Mouse (Mus musculus) lung, adult 2 months (tissue): ENCODE data around the gene Spon1.

Experiments
- CTCF ChIP-seq: fragments of 200-500 bp; IDR thresholded peaks from 2 replicates; pipeline ENCODE4 v1.5.1; 2011; ENCODE audit warnings: mild to moderate bottlenecking, low read length, control low read depth; ENCODE audit not compliant: insufficient read depth
- POLR2A ChIP-seq: fragments of 200-500 bp; IDR thresholded peaks from 2 replicates; pipeline ENCODE4 v1.6.1; 2011; ENCODE audit warnings: low read depth, mild to moderate bottlenecking, control low read depth, low read length, borderline replicate concordance; ENCODE audit errors: extremely low read depth

DNA sequence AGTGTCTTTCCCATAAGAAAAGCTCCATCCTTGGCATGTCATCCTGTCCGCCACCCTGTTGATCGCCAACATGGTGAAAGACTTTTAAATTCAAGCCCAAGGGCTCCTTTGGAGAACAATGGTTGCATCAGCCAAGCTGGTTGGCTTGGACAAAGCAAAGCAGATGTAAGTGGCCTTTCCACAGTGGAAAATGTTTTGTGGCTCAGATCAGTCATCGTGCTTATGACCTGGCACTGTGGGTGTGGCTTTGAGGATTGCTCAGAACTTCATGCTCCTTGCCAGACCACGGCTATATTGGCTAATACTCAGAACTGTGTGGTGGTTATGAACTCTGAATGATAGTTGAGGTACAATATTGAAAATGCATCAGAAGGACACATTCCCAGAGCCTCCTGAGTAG, 96.2 kb downstream of the Spon1 start:
- TF ChIP-seq CTCF, result no peak
- no peak for TF ChIP-seq POLR2A
